Mouse (Mus musculus): ENCODE measurements around the gene Exoc3l2.
"Not testable (repeated sequence)": the region's sequence is repeated elsewhere in the genome, so short reads cannot be mapped to it uniquely, and the experiment has no call there.

Gene Exoc3l2

GRCm38 (mm10) chr7:19494751-19495474, 31.8 kb downstream of the Exoc3l2 start:
- DNase-seq: no peak

DNA sequence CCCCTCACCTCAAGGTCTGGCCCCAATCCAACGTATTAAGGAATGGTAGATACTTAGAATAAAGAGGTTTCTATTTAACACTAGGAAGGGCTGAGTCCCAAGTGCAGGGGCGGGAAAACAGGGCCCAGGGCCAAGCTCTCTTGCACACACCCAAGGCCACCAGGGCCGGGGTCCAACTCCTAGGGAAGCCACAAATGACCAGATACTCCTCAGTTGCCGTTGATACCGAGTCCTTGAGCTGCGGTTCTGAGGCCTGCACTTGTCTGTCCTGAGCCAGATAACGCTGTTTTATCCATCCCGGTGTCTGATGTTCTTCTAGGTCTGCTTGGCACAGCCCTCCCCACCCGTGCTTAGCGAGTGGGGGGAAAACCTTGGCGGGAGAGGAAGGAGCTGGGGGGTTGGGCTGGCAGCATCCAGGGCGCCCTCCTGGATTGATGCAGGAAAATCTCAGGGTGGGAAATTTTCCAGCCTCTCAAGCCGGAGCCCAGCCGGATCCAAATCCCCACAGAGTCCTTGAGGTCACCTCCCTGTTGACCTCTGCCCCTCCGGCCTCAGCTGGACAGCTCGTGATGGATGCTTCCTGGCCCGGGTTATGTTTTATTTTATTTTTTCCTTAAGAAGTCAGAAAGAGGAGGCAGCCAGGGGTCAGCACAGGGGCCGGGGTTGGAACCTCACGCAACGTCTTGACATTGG, 32.5 kb downstream of the Exoc3l2 start:
- DNase-seq: no peak

GRCm38 (mm10) chr7:19496214-19496555, 33.1 kb downstream of the Exoc3l2 start:
- DNase-seq: no peak

DNA sequence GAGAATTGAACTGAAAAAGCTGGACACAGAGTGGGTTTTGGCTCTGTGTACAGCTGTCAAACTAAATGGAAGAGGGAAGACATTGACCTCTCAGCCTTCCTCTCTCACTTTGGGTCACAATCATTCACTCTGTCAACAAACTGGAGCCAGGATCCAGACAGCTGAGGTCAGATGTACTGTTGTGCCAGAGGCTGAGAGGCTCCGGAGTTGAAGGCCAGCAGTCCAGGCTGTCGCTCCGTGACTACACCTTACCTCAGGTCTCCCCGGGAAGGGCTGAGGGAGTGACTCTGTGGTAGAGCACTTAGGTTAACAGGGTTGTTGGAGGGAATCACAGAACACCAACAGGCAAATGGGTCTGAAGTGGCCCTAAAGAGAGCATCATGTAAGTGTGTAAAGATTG, 35.2 kb downstream of the Exoc3l2 start:
- DNase-seq: no peak

GRCm38 (mm10) chr7:19500420-19501363, 37.6 kb downstream of the Exoc3l2 start:
- DNase-seq: no peak

GRCm38 (mm10) chr7:19501658-19502057, 38.5 kb downstream of the Exoc3l2 start:
- DNase-seq: no peak

- peak; percentile 67 to 71 for DNase-seq
Measured at GRCm38 (mm10) chr7:19503481-19504068, 40.4 kb downstream of the Exoc3l2 start.

DNA sequence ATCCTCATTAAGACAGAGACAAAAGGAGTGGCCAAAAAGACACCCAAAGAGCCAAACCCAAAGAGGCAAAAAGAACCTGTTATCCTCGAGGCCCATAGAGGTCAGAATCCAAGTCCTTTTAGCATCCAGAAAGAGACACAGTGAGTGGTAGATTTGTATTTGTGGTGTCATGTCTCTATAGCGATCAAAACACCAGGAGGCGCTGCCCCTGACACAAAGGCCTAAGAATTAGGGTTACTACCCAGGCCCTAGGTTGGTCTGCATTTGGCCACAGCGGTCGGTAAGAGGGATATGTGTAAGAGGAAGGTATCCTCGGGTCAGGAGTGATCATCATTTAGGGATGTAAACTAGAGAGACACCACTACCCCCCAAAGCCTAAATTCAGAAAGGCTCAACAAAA, 43.2 kb downstream of the Exoc3l2 start:
- DNase-seq: no peak

GRCm38 (mm10) chr7:19506969-19507611, 44.0 kb downstream of the Exoc3l2 start:
- DNase-seq: peak; percentile 31 to 55

DNA sequence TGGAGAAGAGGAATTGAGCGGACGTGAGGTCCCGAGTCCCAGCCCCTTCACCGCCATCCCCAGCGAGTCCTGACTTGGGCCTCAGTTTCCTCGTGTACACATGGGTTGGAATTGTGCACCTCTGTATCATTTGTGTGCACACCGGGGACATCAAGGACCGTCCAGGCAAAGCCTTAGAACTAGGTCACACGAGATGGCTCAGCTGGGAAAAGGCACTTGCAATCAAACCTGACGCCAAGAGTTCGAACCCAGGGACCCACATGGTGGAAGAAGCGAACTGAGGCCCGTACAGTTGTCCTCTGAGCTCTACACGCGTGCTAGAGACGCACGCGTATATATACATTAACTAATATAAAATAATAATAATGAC, 44.5 kb downstream of the Exoc3l2 start:
- DNase-seq: no peak

- peak; percentile 92 to 93 for DNase-seq
Measured at GRCm38 (mm10) chr7:19508150-19508923, 45.2 kb downstream of the Exoc3l2 start, which contains the start of the genes Bloc1s3 and Trappc6a. Gene Bloc1s3, minus strand, starts transcription at chr7:19508367. Gene Trappc6a, plus strand, starts transcription at chr7:19508395.

- no peak for DNase-seq
Measured at GRCm38 (mm10) chr7:19508924-19509568, 45.9 kb downstream of the Exoc3l2 start.

DNA sequence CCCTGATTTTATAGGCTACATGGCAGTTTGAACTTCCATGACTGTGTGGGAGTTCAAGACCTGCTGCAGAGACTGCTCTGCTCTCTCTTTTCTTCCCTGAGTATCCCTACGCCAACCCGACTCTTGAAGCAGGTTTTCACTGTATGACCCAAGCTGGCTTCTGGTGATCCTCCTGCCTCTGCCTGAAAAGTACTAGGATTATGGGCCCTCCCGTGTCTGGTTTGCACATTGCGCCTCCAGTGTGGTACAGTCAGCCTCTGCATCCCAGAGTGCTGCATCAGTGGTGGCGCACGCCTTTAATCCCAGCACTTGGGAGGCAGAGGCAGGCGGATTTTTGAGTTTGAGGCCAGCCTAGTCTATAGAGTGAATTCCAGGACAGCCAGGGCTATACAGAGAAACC, 46.7 kb downstream of the Exoc3l2 start:
- no peak for DNase-seq

DNA sequence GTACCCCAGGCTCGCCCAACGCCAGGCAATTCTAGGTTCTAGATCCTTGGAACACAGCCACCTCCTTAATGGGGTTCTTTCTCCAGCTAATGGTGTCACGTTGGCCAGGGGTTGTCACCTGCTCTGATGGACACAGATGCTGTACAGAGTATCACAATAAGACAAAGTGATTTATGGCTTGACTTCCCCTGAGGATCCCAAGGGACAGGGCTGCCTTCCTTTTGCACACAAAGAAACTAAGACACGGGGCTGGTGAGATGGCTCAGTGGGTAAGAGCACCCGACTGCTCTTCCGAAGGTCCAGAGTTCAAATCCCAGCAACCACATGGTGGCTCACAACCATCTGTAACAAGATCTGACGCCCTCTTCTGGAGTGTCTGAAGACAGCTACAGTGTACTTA, 48.8 kb downstream of the Exoc3l2 start:
- DNase-seq: not testable (repeated sequence)

DNA sequence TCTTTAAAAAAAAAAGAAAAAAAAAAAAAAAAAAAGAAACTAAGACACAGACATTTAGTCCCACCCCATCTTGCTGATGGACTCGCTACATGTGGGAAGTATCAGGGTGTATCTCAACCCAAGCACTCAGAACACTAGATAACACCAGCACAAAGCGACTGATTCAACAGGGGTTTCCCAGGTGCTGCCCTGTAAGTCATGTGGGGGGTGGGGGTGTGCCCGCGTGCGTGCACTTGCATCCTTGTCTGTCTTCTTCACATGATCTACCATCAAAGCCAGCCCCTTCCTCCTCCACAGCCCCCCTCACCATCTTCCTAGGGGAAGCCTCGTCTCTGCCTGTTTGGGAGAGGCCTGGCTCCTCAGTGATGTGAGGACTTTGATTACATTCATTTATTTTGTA, 49.2 kb downstream of the Exoc3l2 start:
- no peak for DNase-seq

DNA sequence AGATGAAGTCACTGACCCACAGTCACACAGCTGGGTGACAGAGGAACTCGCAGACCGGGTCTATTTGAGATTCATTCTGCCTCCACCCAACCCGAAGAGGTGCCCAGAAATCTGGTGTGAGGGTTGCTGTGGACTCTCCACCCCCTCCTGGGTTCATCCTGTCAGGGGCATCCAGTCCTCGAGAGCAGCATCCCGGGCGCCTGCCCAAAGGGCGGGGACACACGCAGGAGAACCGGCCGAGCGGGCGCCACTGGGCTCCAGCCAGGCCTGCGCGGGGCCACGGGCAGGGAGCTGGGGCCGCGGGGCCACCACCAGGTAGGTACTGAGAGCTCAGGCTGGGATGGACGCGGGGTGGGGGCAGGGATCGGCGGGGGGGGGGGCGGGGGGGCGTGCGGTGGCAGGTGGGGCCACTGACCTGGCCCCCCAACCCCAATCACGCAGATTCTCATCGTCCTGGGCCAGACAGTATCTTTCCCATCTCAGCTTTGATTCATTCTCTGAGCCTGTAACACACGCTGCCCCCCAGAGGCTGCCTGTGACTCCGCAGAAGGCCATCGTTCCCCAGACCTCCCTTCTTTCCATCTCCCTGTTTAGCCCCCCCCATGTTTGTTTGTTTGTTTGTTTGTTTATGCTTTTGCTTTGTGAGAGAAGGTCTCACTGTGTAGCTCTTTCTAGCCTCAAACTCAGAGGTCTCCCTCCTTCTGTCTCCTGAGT, 54.7 kb downstream of the Exoc3l2 start, which contains the start of gene Nkpd1:
Nkpd1 (plus strand) TSS at position 187 of the 714 bp plus-strand sequence.
- peak; percentile 63 to 67 for DNase-seq

- peak in 1 of 2 experiments; percentile 3 for DNase-seq
Measured at GRCm38 (mm10) chr7:19520032-19520431, 56.9 kb downstream of the Exoc3l2 start.

DNA sequence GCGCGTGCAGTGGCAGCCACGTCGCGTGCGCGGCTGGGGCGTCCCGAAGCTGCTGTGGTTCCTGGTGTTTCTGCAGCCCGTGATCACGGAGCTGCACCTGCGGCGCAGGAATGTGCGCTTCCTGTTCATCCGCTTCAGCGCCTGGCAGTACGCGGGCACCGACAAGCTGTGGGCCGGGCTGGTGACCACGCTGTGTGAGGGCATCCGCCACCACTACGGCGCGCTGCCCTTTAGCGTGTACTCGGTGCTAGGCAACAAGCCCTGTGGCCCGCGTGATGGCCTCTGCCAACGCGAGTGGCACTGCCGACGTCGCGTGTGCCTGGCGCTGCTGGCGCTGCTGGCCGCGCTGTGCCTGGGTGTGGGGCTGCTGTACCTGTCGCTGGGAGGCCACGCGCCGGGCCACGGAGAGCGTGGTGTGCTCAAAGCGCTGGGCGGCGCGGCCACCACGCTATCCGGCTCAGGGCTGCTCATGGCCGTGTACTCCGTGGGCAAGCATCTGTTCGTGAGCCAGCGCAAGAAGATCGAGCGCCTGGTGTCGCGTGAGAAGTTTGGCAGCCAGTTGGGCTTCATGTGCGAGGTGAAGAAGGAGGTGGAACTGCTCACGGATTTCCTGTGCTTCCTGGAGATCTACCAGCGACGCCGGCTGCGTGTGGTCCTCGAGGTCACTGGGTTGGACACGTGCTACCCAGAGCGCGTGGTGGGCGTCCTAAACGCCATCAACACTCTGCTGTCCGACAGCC, 60.1 kb downstream of the Exoc3l2 start:
- no peak for DNase-seq

DNA sequence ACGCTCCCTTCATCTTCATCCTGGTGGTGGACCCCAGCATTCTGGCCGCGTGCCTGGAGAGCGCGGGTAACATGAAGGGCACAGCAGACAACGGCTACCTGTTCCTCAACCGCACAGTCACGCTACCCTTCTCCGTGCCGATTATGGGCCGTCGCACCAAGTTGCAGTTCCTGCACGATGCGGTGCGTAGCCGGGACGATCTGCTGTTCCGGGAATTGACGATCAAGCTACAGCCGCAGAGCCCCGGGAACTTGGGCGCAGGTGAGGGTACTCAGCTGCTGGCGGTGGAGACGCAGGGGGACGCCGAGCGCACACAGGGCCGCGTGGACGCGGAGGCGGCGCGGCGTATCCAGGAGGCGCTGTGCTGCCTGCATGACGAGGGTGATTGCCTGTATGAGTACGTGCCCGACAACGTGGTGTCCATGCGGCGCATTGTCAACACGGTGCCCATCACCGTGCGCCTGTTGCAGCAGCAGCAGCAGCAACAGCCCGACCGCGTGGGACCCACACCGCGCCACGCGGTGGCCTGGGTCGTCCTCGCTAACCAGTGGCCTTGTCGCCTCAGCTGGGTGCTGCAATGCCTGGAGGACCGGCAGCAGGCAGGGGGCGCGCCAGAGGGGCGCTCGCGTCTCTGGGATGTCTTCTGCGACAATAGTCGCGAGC, 60.8 kb downstream of the Exoc3l2 start:
- peak; percentile 41 to 42 for DNase-seq

Data from cerebellum, adult 18-20 months (tissue).